19 mouse cellular contexts compared by ENCODE assay signal in the genomic region with DNA sequence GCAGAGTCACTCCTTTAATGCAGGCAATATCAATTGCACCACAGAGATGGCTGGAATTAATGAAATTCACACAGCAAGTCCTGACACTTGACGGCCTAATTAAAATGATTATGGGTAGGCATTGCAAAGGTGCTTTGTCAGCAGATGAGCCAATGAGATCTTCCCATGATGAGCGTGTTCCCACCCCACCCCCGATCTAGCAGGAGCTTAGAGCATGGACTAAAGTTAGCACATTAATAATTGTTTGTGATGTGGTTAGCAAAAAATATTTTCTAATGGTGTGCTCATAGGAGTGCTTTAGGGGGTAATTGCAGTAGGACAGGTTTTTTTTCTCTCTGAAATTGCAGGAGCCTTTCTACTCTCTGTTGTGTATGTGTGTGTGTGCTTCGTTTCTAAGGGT.
"Had no signal": no experiment of that assay in that cellular context is flagged by ENCODE, and none has a peak within 500 bp of the region (broad histone marks: within the 10 kb centered on the region; RNA-seq: fewer than 3 reads in every experiment).

No protein-coding gene starts in this region.

- H3K4me3 ChIP-seq: kidney, embryonic 15.5 days; left cerebral cortex, adult 2 months; liver, embryonic 13.5 days; midbrain, embryonic 12.5 days; midbrain, embryonic 15.5 days; myocyte had no signal

- H3K4me1 ChIP-seq: kidney, embryonic 15.5 days; liver, embryonic 13.5 days; midbrain, embryonic 15.5 days had no signal

- H3K4me2 ChIP-seq: kidney, embryonic 15.5 days; liver, embryonic 13.5 days; midbrain, embryonic 12.5 days; midbrain, embryonic 15.5 days had no signal

- DNase-seq: kidney, adult 11 months; kidney, adult 8-10 months; kidney, postnatal 10 days; kidney, postnatal 36 days; layer of hippocampus, postnatal 36 days; liver, embryonic 13.5 days; lung, adult 2 months; right cerebral cortex, adult 18-20 months; right cerebral cortex, postnatal 14 days; right cerebral cortex, postnatal 4 days; thymus, adult 2 months; thymus, postnatal 14 days; thymus, postnatal 4 days had no signal

- H3K27me3 ChIP-seq: kidney, embryonic 15.5 days; liver, embryonic 13.5 days; midbrain, embryonic 12.5 days; midbrain, embryonic 15.5 days had no signal

- H3K27ac ChIP-seq: kidney, embryonic 15.5 days; left cerebral cortex, adult 2 months; liver, embryonic 13.5 days; midbrain, embryonic 12.5 days; midbrain, embryonic 15.5 days; stomach, postnatal 0 days had no signal

- H3K36me3 ChIP-seq: kidney, embryonic 15.5 days; liver, embryonic 13.5 days; midbrain, embryonic 12.5 days; midbrain, embryonic 15.5 days had no signal

- H3K9ac ChIP-seq: kidney, embryonic 15.5 days; liver, embryonic 13.5 days; midbrain, embryonic 12.5 days; midbrain, embryonic 15.5 days had no signal

- H3K9me3 ChIP-seq: kidney, embryonic 15.5 days; liver, embryonic 13.5 days; midbrain, embryonic 12.5 days; midbrain, embryonic 15.5 days had no signal

- ATAC-seq: midbrain, embryonic 15.5 days had no signal
